Mouse (Mus musculus) liver, adult 2 months (tissue): ENCODE results near the gene 2310046K23Rik. TPM values are rescaled to one million over a fixed set of nuclear protein-coding genes. Genes with fewer than 3 reads are reported as not detected.

Experiments
- DNase-seq: peaks from one replicate; pipeline ENCODE4 v3.0.0-alpha.2; 2011; ENCODE audit warnings: low read depth, low spot score; ENCODE audit errors: extremely low read depth
- H3K27ac ChIP-seq: fragments of 200-500 bp; replicated peaks from 2 replicates; pipeline ENCODE4 v1.5.1; 2012; ENCODE audit warnings: low read depth, mild to moderate bottlenecking, control low read depth, inconsistent platforms, low read length; ENCODE audit not compliant: insufficient read depth
- H3K27me3 ChIP-seq: fragments of 200-500 bp; 2 replicates; pipeline ENCODE4 v1.6.1; 2012; ENCODE audit warnings: mild to moderate bottlenecking, moderate library complexity, low read length, inconsistent platforms; ENCODE audit not compliant: control insufficient read depth, insufficient read depth
- H3K36me3 ChIP-seq: fragments of 200-500 bp; 2 replicates; pipeline ENCODE4 v1.6.1; 2012; ENCODE audit warnings: low read length, inconsistent platforms; ENCODE audit not compliant: control insufficient read depth, insufficient read depth
- H3K4me1 ChIP-seq: fragments of 200-500 bp; 2 replicates; pipeline ENCODE4 v1.6.1; 2011; ENCODE audit warnings: low read length; ENCODE audit not compliant: control insufficient read depth, insufficient read depth
- H3K4me3 ChIP-seq: fragments of 200-500 bp; 2 replicates; pipeline ENCODE4 v1.5.1; 2011; ENCODE audit warnings: low read depth, mild to moderate bottlenecking, control low read depth, low read length, moderate library complexity; ENCODE audit not compliant: insufficient read depth
- H3K79me2 ChIP-seq: fragments of 200-500 bp; 2 replicates; pipeline ENCODE4 v1.6.1; 2012; ENCODE audit warnings: inconsistent platforms, mild to moderate bottlenecking, low read length, moderate library complexity; ENCODE audit not compliant: control insufficient read depth, insufficient read depth
- H3K9ac ChIP-seq: fragments of 200-500 bp; 2 replicates; pipeline ENCODE4 v1.6.1; 2012; ENCODE audit warnings: low read depth, mild to moderate bottlenecking, control low read depth, inconsistent platforms, low read length
- CTCF ChIP-seq: fragments of 200-500 bp; IDR thresholded peaks from 2 replicates; pipeline ENCODE4 v1.5.1; 2011; ENCODE audit warnings: low read depth, low read length, control low read depth
- POLR2A ChIP-seq: fragments of 200-500 bp; IDR thresholded peaks from 2 replicates; pipeline ENCODE4 v1.6.1; 2011; ENCODE audit warnings: low read length, control low read depth; ENCODE audit not compliant: insufficient read depth; ENCODE audit errors: extremely low read depth
- WGBS: fragments of 180-500 bp; shearing (Covaris S2); methylation state at CpG from one replicate; pipeline ENCODE4 v1.1.7; 2018; 5-methylcytosine and 5-hydroxymethylcytosine counted together
- polyA plus RNA-seq: library from polyadenylated mRNA; depleted of rRNA; stranded (reverse); fragments of >200 nt; gene quantifications from 2 replicates; pipeline ENCODE4 v1.2.3, GENCODE M21; 2012; rRNA removed
- total RNA-seq: library from RNA; depleted of rRNA; stranded (reverse); fragments of >200 nt; gene quantifications from 2 replicates; pipeline ENCODE4 v1.2.3, GENCODE M21; 2014; rRNA removed

2310046K23Rik gene
- total RNA-seq = not detected in 2 replicates
- not detected in 2 replicates for polyA plus RNA-seq

- Histone ChIP-seq H3K4me3 (no peak within 1 kb of the TSS), H3K79me2 (no peaks in the 10 kb centered on the region), H3K27me3 (no peaks in the 10 kb centered on the region), H3K4me1 (no peaks in the 10 kb centered on the region), H3K27ac (no peak within 1 kb of the TSS), H3K9ac (no peak within 1 kb of the TSS), H3K36me3 (no peaks in the 10 kb centered on the region)
- 81% methylated on average over 3 of the region's 3 CpGs for WGBS
- TF ChIP-seq CTCF = no peak
- no peak for TF ChIP-seq POLR2A
- DNase-seq = no peak
Measured at GRCm38 (mm10) chr3:92534411-92534810, at the start of gene 2310046K23Rik. TSS of gene 2310046K23Rik (minus strand) at chr3:92534511.

GRCm38 (mm10) chr3:92583164-92583826 is 49.0 kb upstream of the 2310046K23Rik start:
- TF ChIP-seq CTCF (no peak), POLR2A (no peak)
- H3K4me3 ChIP-seq = no peak overlapping the region
- 80% methylated on average over 3 of the region's 3 CpGs for WGBS
- no peaks in the 10 kb centered on the region for H3K36me3 ChIP-seq
- H3K27ac ChIP-seq = no peak overlapping the region
- H3K9ac ChIP-seq = no peak overlapping the region
- no peak for DNase-seq
- no peaks in the 10 kb centered on the region for H3K79me2 ChIP-seq
- H3K27me3 ChIP-seq = no peaks in the 10 kb centered on the region
- H3K4me1 ChIP-seq = peaks cover 4% of the 10 kb centered on the region

GRCm38 (mm10) chr3:92579508-92579907 is 45.2 kb upstream of the 2310046K23Rik start:
- Histone ChIP-seq H3K36me3 (no peaks in the 10 kb centered on the region), H3K9ac (no peak overlapping the region), H3K79me2 (no peaks in the 10 kb centered on the region), H3K4me1 (peaks cover 4% of the 10 kb centered on the region), H3K27me3 (no peaks in the 10 kb centered on the region), H3K27ac (no peak overlapping the region), H3K4me3 (no peak overlapping the region)
- DNase-seq = no peak
- WGBS = 71% methylated on average over 1 of the region's 1 CpGs
- TF ChIP-seq CTCF = no peak
- TF ChIP-seq POLR2A = no peak

- Histone ChIP-seq H3K4me3 (no peak overlapping the region), H3K79me2 (no peaks in the 10 kb centered on the region), H3K36me3 (no peaks in the 10 kb centered on the region), H3K9ac (no peak overlapping the region), H3K27me3 (no peaks in the 10 kb centered on the region), H3K4me1 (peaks cover 4% of the 10 kb centered on the region), H3K27ac (no peak overlapping the region)
- no peak for TF ChIP-seq POLR2A
- TF ChIP-seq CTCF = no peak
- DNase-seq = peak; percentile 84
- WGBS = 39% methylated on average over 4 of the region's 4 CpGs
Measured at GRCm38 (mm10) chr3:92578652-92579413, 44.5 kb upstream of the 2310046K23Rik start.

- 90% methylated on average over 1 of the region's 1 CpGs for WGBS
- DNase-seq = no peak
- Histone ChIP-seq H3K79me2 (no peaks in the 10 kb centered on the region), H3K27me3 (no peaks in the 10 kb centered on the region), H3K4me1 (peaks cover 2% of the 10 kb centered on the region), H3K4me3 (no peak within 1 kb of the TSS), H3K9ac (no peak within 1 kb of the TSS), H3K27ac (no peak within 1 kb of the TSS), H3K36me3 (no peaks in the 10 kb centered on the region)
- TF ChIP-seq POLR2A = no peak
- TF ChIP-seq CTCF = no peak
Measured at GRCm38 (mm10) chr3:92573449-92574041, 39.2 kb upstream of the 2310046K23Rik start, which contains the start of gene Ivl. TSS of gene Ivl (minus strand) at chr3:92573735.
